ENCODE assay signal across 20 mouse cellular contexts in genomic region chr12:76918855-76919254, GRCm38 (mm10).
"Had no signal": no experiment of that assay in that cellular context is flagged by ENCODE, and none has a peak within 500 bp of the region (broad histone marks: within the 10 kb centered on the region; RNA-seq: fewer than 3 reads in every experiment).

No protein-coding gene starts in this region.

- H3K9ac ChIP-seq: kidney, embryonic 15.5 days; limb, embryonic 12.5 days; limb, embryonic 15.5 days; midbrain, embryonic 13.5 days; neural tube, embryonic 13.5 days had no signal

- ATAC-seq: midbrain, embryonic 13.5 days; midbrain, embryonic 16.5 days had no signal

- H3K27ac ChIP-seq: kidney, embryonic 15.5 days; limb, embryonic 12.5 days; limb, embryonic 15.5 days; midbrain, embryonic 10.5 days; midbrain, embryonic 13.5 days; neural tube, embryonic 13.5 days had no signal

- H3K9me3 ChIP-seq: kidney, embryonic 15.5 days; limb, embryonic 12.5 days; limb, embryonic 15.5 days; megakaryocyte, embryonic 14.5 days; midbrain, embryonic 10.5 days; midbrain, embryonic 13.5 days; neural tube, embryonic 13.5 days had no signal

- H3K4me1 ChIP-seq: kidney, embryonic 15.5 days; limb, embryonic 12.5 days; limb, embryonic 15.5 days; midbrain, embryonic 13.5 days; neural tube, embryonic 13.5 days had no signal

- H3K27me3 ChIP-seq: kidney, embryonic 15.5 days; limb, embryonic 12.5 days; limb, embryonic 15.5 days; megakaryocyte, embryonic 14.5 days; midbrain, embryonic 13.5 days; neural tube, embryonic 13.5 days had no signal

- DNase-seq: kidney, adult 11 months; kidney, adult 8-10 months; kidney, postnatal 10 days; kidney, postnatal 4 days; left cerebral cortex, postnatal 4 days; lung, adult 2 months; lung, postnatal 36 days; retina, postnatal 1 day; right cerebral cortex, postnatal 25 days; thymus, adult 18-20 months; thymus, postnatal 36 days had no signal

- H3K4me2 ChIP-seq: kidney, embryonic 15.5 days; limb, embryonic 12.5 days; limb, embryonic 15.5 days; midbrain, embryonic 13.5 days; neural tube, embryonic 13.5 days had no signal

- H3K4me3 ChIP-seq: kidney, embryonic 15.5 days; limb, embryonic 12.5 days; limb, embryonic 15.5 days; megakaryocyte, embryonic 14.5 days; midbrain, embryonic 10.5 days; midbrain, embryonic 13.5 days; myocyte; neural tube, embryonic 13.5 days had no signal
